Mouse (Mus musculus): ENCODE results near the gene Jag1. TPM values are rescaled to one million over a fixed set of nuclear protein-coding genes. Genes with fewer than 3 reads are reported as not detected.

Gene Jag1
- polyA plus RNA-seq, 1 experiment from 2014 or later, result 31.6 TPM

Other genes starting within 250 kb of the Jag1 start
- gene AL731706.2, start 231.0 kb downstream of the Jag1 start, polyA plus RNA-seq (2016; fragmentation: Nextera tagmentation; extraction: Ambion mirVana), result 10.4 and 30.3 TPM in 2 replicates
- gene Slx4ip, start 225.4 kb downstream of the Jag1 start, polyA plus RNA-seq (2016; fragmentation: Nextera tagmentation; extraction: Ambion mirVana), result 11.8 and 12.9 TPM in 2 replicates
- gene AL731706.1, start 225.3 kb downstream of the Jag1 start, polyA plus RNA-seq (2016; fragmentation: Nextera tagmentation; extraction: Ambion mirVana), result 24.1 and 30.3 TPM in 2 replicates
- gene Mkks, start 225.3 kb downstream of the Jag1 start, polyA plus RNA-seq (2016; fragmentation: Nextera tagmentation; extraction: Ambion mirVana), result 13.1 and 15.8 TPM in 2 replicates